Mouse (Mus musculus): ENCODE measurements around the gene Nav2.

GRCm38 (mm10) chr7:49558240-49558640 lies 649.7 kb downstream of the Nav2 start:
- no peak for TF ChIP-seq POLR2A (IDR thresholded peaks at IDR 0.05; ENCODE audit: control insufficient read depth, extremely low read depth, insufficient read depth, low read length, poor library complexity)
- no peak for TF ChIP-seq CTCF (IDR thresholded peaks at IDR 0.05; ENCODE audit: borderline replicate concordance, control insufficient read depth, extremely low read depth, insufficient read depth, low read length, poor library complexity)
